Mouse (Mus musculus): Measurements from ENCODE around the gene Wdfy3. TPM values are rescaled to one million over a fixed set of nuclear protein-coding genes. Genes with fewer than 3 reads are reported as not detected.
"Not testable (repeated sequence)": the region's sequence is repeated elsewhere in the genome, so short reads cannot be mapped to it uniquely, and the experiment has no call there.

Wdfy3 gene
- total and polyA plus RNA-seq, 2 experiments = 14.4 to 17.0 TPM

DNA sequence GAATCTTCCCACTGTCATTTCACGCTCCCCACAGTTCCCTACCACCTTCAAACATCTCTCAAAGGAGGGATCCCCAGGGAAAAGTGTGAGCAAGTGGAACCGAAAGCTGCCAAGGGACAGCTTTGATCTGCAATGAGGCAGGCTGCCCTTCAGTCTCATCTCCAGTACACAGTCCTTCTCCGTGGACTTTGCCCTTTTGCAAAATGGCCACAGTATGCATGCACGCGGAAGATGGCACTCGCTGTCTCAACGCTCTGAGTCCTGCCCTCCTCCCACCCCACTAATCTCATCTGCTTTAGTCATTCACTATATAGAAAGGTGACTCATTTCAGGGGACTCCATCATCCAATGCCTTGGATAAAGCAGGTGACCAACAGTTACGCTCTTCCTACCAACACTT lies 223.8 kb downstream of the Wdfy3 start:
- no peak overlapping the region for H3K27ac ChIP-seq (replicated peaks; ENCODE audit: insufficient read depth, low read depth, low read length)
- peak; percentile 72 for DNase-seq (ENCODE audit: extremely low read depth, low read depth, low spot score)

DNA sequence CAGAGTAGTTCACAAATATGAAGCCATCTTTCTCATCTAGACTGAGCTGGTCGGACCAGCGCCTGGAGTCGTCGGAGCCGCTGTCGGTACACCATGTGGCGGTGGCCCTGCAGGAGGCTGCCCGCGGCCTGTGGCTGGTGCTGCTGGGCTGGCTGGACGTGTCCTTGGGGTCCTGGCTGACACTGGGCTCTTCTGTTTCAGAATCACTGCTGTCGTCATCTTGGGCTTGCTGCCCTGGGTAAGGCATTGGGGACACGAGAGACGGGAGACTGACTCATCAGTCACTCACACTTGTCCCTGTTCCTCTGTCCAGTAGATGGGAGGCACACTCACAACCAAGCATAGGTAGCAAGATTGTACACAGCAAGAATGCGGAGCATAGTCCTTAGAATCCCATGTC lies 224.7 kb downstream of the Wdfy3 start:
- DNase-seq (ENCODE audit: extremely low read depth, low read depth, low spot score) = no peak
- H3K4me1 ChIP-seq (ENCODE audit: control insufficient read depth, insufficient read depth, low read length) = no peaks in the 10 kb centered on the region
- H3K36me3 ChIP-seq (ENCODE audit: control insufficient read depth, insufficient read depth, low read length) = peaks cover 68% of the 10 kb centered on the region
- no peaks in the 10 kb centered on the region for H3K79me2 ChIP-seq (ENCODE audit: control insufficient read depth, insufficient read depth, low read length)
- H3K27me3 ChIP-seq (ENCODE audit: control insufficient read depth, insufficient read depth, low read length) = no peaks in the 10 kb centered on the region
- no peak overlapping the region for H3K27ac ChIP-seq (replicated peaks; ENCODE audit: insufficient read depth, low read depth, low read length)
- no peak overlapping the region for H3K4me3 ChIP-seq (ENCODE audit: insufficient read depth, low read depth, low read length)
- no peak overlapping the region for H3K9ac ChIP-seq (ENCODE audit: low read depth, low read length)
- 95% methylated on average over 14 of the region's 14 CpGs for WGBS
- no peak for TF ChIP-seq CTCF (IDR thresholded peaks at IDR 0.05; ENCODE audit: low read depth, low read length)
- TF ChIP-seq POLR2A (IDR thresholded peaks at IDR 0.05; ENCODE audit: extremely low read depth, insufficient read depth, low read length) = no peak

More for the DNA sequence above, 223.8 kb downstream of the Wdfy3 start:
- no peaks in the 10 kb centered on the region for H3K79me2 ChIP-seq (ENCODE audit: control insufficient read depth, insufficient read depth, low read length)
- H3K4me1 ChIP-seq (ENCODE audit: control insufficient read depth, insufficient read depth, low read length) = no peaks in the 10 kb centered on the region
- 57% methylated on average over 8 of the region's 8 CpGs for WGBS
- no peak for TF ChIP-seq POLR2A (IDR thresholded peaks at IDR 0.05; ENCODE audit: extremely low read depth, insufficient read depth, low read length)
- no peak for TF ChIP-seq CTCF (IDR thresholded peaks at IDR 0.05; ENCODE audit: low read depth, low read length)
- H3K36me3 ChIP-seq (ENCODE audit: control insufficient read depth, insufficient read depth, low read length) = peaks cover 67% of the 10 kb centered on the region
- H3K4me3 ChIP-seq (ENCODE audit: insufficient read depth, low read depth, low read length) = no peak overlapping the region
- no peak overlapping the region for H3K9ac ChIP-seq (ENCODE audit: low read depth, low read length)
- H3K27me3 ChIP-seq (ENCODE audit: control insufficient read depth, insufficient read depth, low read length) = no peaks in the 10 kb centered on the region

DNA sequence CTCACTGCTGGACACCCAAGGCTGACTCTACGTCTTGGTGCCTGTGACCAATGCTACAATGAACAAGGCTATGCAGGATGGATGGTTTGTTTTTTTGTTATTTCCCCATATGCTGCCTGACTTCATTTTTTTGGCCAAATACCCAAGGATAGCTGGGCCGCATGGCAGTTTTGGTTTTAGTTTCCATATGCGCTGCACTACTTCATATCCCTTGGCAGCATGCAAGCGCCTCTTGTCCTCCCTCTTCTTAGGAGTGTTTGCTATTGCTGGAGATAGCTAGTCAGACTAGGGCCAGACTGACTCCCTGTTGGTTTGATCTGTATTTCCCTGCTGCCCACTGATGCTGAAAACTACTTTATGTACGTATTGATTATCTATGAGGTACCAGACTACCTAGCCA lies 229.2 kb downstream of the Wdfy3 start:
- 96% methylated on average over 5 of the region's 5 CpGs for WGBS
- peaks cover 52% of the 10 kb centered on the region for H3K36me3 ChIP-seq (ENCODE audit: control insufficient read depth, insufficient read depth, low read length)

DNA sequence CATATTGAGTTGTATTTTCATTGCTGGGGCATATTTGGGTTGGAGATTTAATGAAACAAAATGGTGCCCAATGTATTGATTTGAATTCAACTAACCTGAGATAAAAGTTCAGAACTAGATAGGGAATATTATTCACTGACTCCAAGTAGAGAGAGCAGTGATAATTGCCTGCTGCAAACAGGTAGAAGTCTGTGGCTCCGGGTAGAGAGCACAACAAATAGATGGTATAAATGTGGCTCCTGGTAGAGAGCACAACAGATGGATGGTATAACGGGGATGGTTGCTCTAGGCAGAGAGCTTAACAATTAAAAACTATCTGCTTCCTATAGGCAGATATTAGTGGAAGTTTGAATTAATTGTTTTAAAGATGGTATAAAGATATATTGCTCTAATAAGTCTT lies 232.1 kb downstream of the Wdfy3 start:
- not testable (repeated sequence) for H3K27me3 ChIP-seq (ENCODE audit: control insufficient read depth, insufficient read depth, low read length); H3K27ac ChIP-seq (replicated peaks; ENCODE audit: insufficient read depth, low read depth, low read length); H3K4me3 ChIP-seq (ENCODE audit: insufficient read depth, low read depth, low read length); H3K9ac ChIP-seq (ENCODE audit: low read depth, low read length); DNase-seq (ENCODE audit: extremely low read depth, low read depth, low spot score); H3K4me1 ChIP-seq (ENCODE audit: control insufficient read depth, insufficient read depth, low read length); H3K79me2 ChIP-seq (ENCODE audit: control insufficient read depth, insufficient read depth, low read length)
- peaks cover 40% of the 10 kb centered on the region for H3K36me3 ChIP-seq (ENCODE audit: control insufficient read depth, insufficient read depth, low read length)
- WGBS = 95% methylated on average over 2 of the region's 2 CpGs

More for the DNA sequence above, 229.2 kb downstream of the Wdfy3 start:
- no peaks in the 10 kb centered on the region for H3K79me2 ChIP-seq (ENCODE audit: control insufficient read depth, insufficient read depth, low read length)
- no peak for DNase-seq (ENCODE audit: extremely low read depth, low read depth, low spot score)
- H3K27me3 ChIP-seq (ENCODE audit: control insufficient read depth, insufficient read depth, low read length) = no peaks in the 10 kb centered on the region
- H3K4me1 ChIP-seq (ENCODE audit: control insufficient read depth, insufficient read depth, low read length) = no peaks in the 10 kb centered on the region
- TF ChIP-seq CTCF (IDR thresholded peaks at IDR 0.05; ENCODE audit: low read depth, low read length) (no peak), POLR2A (IDR thresholded peaks at IDR 0.05; ENCODE audit: extremely low read depth, insufficient read depth, low read length) (no peak)
- H3K27ac ChIP-seq (replicated peaks; ENCODE audit: insufficient read depth, low read depth, low read length) = no peak overlapping the region
- H3K4me3 ChIP-seq (ENCODE audit: insufficient read depth, low read depth, low read length) = no peak overlapping the region
- no peak overlapping the region for H3K9ac ChIP-seq (ENCODE audit: low read depth, low read length)

DNA sequence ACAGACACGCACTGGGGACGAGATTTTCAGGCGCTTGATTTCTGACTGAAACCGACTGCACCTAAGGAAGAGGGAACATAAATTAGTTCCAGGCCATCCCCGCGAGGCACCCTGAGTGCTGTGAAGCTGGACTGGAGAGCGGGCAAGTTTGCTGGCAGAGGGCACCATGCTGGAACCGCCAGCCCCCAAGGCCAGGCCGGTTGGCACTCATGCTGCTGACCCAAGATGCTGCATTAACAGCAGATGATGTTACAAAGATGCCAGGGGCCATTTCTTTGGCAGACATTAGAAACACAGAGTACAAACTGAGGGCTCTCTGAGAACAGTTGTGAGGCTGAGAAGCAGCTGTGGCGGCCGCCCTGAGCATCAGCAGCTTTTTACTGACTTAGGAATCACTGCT lies 233.5 kb downstream of the Wdfy3 start:
- Histone ChIP-seq H3K4me3 (ENCODE audit: insufficient read depth, low read depth, low read length) (no peak overlapping the region), H3K79me2 (ENCODE audit: control insufficient read depth, insufficient read depth, low read length) (no peaks in the 10 kb centered on the region), H3K9ac (ENCODE audit: low read depth, low read length) (no peak overlapping the region), H3K36me3 (ENCODE audit: control insufficient read depth, insufficient read depth, low read length) (peaks cover 28% of the 10 kb centered on the region), H3K27ac (replicated peaks; ENCODE audit: insufficient read depth, low read depth, low read length) (no peak overlapping the region), H3K27me3 (ENCODE audit: control insufficient read depth, insufficient read depth, low read length) (no peaks in the 10 kb centered on the region), H3K4me1 (ENCODE audit: control insufficient read depth, insufficient read depth, low read length) (peaks cover 3% of the 10 kb centered on the region)
- no peak for DNase-seq (ENCODE audit: extremely low read depth, low read depth, low spot score)
- no peak for TF ChIP-seq CTCF (IDR thresholded peaks at IDR 0.05; ENCODE audit: low read depth, low read length)
- no peak for TF ChIP-seq POLR2A (IDR thresholded peaks at IDR 0.05; ENCODE audit: extremely low read depth, insufficient read depth, low read length)
- WGBS = 96% methylated on average over 11 of the region's 11 CpGs

DNA sequence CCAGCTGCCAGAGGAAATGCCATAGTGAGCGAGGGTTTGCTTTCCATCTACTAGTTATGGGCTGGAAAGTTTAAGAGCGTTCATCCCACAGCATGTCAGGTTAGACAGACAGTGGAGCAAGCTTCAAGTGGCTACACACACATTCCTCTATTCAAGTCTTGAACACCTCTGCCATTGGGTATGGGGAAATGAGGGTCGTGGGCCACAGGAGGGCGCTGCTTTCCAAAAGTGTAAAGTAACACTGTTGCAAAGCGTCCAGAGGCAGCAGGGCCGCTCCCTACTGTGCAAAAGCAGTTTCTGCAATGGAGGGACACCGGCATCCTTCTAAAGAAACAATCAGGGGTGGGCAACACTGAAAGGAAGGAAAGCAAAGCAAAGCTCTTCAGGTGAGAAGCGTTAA lies 235.8 kb downstream of the Wdfy3 start:
- Histone ChIP-seq H3K4me1 (ENCODE audit: control insufficient read depth, insufficient read depth, low read length) (peaks cover 3% of the 10 kb centered on the region), H3K79me2 (ENCODE audit: control insufficient read depth, insufficient read depth, low read length) (no peaks in the 10 kb centered on the region), H3K9ac (ENCODE audit: low read depth, low read length) (no peak overlapping the region), H3K36me3 (ENCODE audit: control insufficient read depth, insufficient read depth, low read length) (peaks cover 13% of the 10 kb centered on the region), H3K27ac (replicated peaks; ENCODE audit: insufficient read depth, low read depth, low read length) (no peak overlapping the region), H3K4me3 (ENCODE audit: insufficient read depth, low read depth, low read length) (no peak overlapping the region), H3K27me3 (ENCODE audit: control insufficient read depth, insufficient read depth, low read length) (no peaks in the 10 kb centered on the region)
- DNase-seq (ENCODE audit: extremely low read depth, low read depth, low spot score) = no peak
- 95% methylated on average over 8 of the region's 8 CpGs for WGBS
- no peak for TF ChIP-seq POLR2A (IDR thresholded peaks at IDR 0.05; ENCODE audit: extremely low read depth, insufficient read depth, low read length)
- TF ChIP-seq CTCF (IDR thresholded peaks at IDR 0.05; ENCODE audit: low read depth, low read length) = peak; percentile 25; the same call in 1 of the 2 replicates

Data from liver, adult 2 months (tissue).